ENCODE assay signal across 9 mouse cellular contexts in genomic region chr17:56111864-56112263, GRCm38 (mm10). TPM values are rescaled to one million over a fixed set of nuclear protein-coding genes. Genes with fewer than 3 reads are reported as not detected.
A peak's percentile ranks its signal among the peaks of the same experiment; 100 is the strongest.
DNase-seq lines count a peak whose midpoint lies in the region; ATAC-seq and TF ChIP-seq lines count a peak whose summit lies in the region.
"Had no signal": no experiment of that assay in that cellular context is flagged by ENCODE, and none has a peak within 500 bp of the region (broad histone marks: within the 10 kb centered on the region; RNA-seq: fewer than 3 reads in every experiment).

No protein-coding gene starts in this region.

- no peak overlapping the region for H3K9ac ChIP-seq in limb, embryonic 14.5 days (ENCODE audit: low read depth, low read length, severe bottlenecking)

- TF ChIP-seq CTCF in layer of hippocampus, adult 2 months (conservative IDR thresholded peaks at IDR 0.05) = peak; percentile 95

- H3K4me2 ChIP-seq in limb, embryonic 14.5 days (replicated peaks; ENCODE audit: low read depth, low read length, severe bottlenecking) = no peak overlapping the region

- H3K36me3 ChIP-seq in limb, embryonic 14.5 days (ENCODE audit: control insufficient read depth, insufficient read depth, low read length) = peaks cover 3% of the 10 kb centered on the region; the same call in 1 of the 2 replicates

- H3K27ac ChIP-seq in layer of hippocampus, adult 2 months = no peak overlapping the region
- H3K27ac ChIP-seq in limb, embryonic 14.5 days (replicated peaks; ENCODE audit: low read depth, low read length) = no peak overlapping the region

- peak in 1 of 2 experiments; percentile 70 for DNase-seq in layer of hippocampus, adult 2 months (ENCODE audit: low spot score in 2 of 2)
- no peak for DNase-seq in layer of hippocampus, postnatal 36 days
- DNase-seq in adrenal gland, postnatal 10 days = peak; percentile 78
- DNase-seq in embryo, embryonic 9.5 days (ENCODE audit: extremely low spot score) = peak; percentile 64
- peak; percentile 67 for DNase-seq in hindlimb bud, embryonic 11.5 days (ENCODE audit: extremely low spot score, low read depth, low spot score)
- peak; percentile 82 for DNase-seq in limb, embryonic 14.5 days (ENCODE audit: low spot score)
- DNase-seq in naive thymus-derived CD4-positive, alpha-beta T cell, adult 2 months (ENCODE audit: low read depth) = peak; percentile 80
- peak; percentile 78 for DNase-seq in thymus, postnatal 4 days

- no peak overlapping the region for H3K4me3 ChIP-seq in layer of hippocampus, adult 2 months
- no peak overlapping the region for H3K4me3 ChIP-seq in limb, embryonic 14.5 days (replicated peaks; ENCODE audit: low read length)
- H3K4me3 ChIP-seq: erythroblast, embryonic 14.5 days had no signal

- H3K27me3 ChIP-seq in limb, embryonic 14.5 days (ENCODE audit: control insufficient read depth, insufficient read depth, low read length) = 0 out of 2 replicates have a peak, but pooled peaks cover under 1% of the 10 kb centered on the region

- no peaks in the 10 kb centered on the region for H3K4me1 ChIP-seq in limb, embryonic 14.5 days (ENCODE audit: control insufficient read depth, insufficient read depth, low read length)

- H3K9me3 ChIP-seq in limb, embryonic 14.5 days (ENCODE audit: control insufficient read depth, low read length) = no peaks in the 10 kb centered on the region

- TF ChIP-seq POLR2A in limb, embryonic 14.5 days (IDR thresholded peaks at IDR 0.05; ENCODE audit: borderline replicate concordance, extremely low read depth, insufficient read depth, insufficient read length) = no peak

- no peak for ATAC-seq in limb, embryonic 14.5 days (ENCODE audit: low FRiP score, low read depth)

- WGBS in limb, embryonic 14.5 days = 45% methylated on average over 5 of the region's 5 CpGs

RNA-seq across cellular contexts. Expression of gene Plin4, which starts 2.3 kb away (rescaled TPM):
- total RNA-seq in layer of hippocampus, adult 2 months (2021) = 10 to 100 TPM in 1 of 2 experiments, 1 to 10 TPM in 1; 7.5 to 10.1 TPM
- total RNA-seq in layer of hippocampus, postnatal 36 days (2021) = 1 to 10 TPM; 1.4 to 6.8 TPM
- total RNA-seq in adrenal gland, postnatal 10 days (2021) = 10 to 100 TPM; 75.7 to 89.2 TPM
- polyA plus RNA-seq in limb, embryonic 14.5 days (2012; rRNA removed) = 0.04 and 0.09 TPM in 2 replicates
- 0.07 and 0.11 TPM in 2 replicates for polyA plus RNA-seq in limb, embryonic 14.5 days (2014; fragmentation: Nextera tagmentation; extraction: Ambion mirVana)
- polyA plus RNA-seq: erythroblast, embryonic 14.5 days had no signal

RNA-seq across cellular contexts. Expression of gene Plin5, which starts 5.5 kb away (rescaled TPM):
- total RNA-seq in layer of hippocampus, adult 2 months (2021) = under 1 TPM; 0.54 to 0.76 TPM
- total RNA-seq in layer of hippocampus, postnatal 36 days (2021) = under 1 TPM; 0.40 to 0.63 TPM
- 100 to 1,000 TPM; 102 to 111 TPM for total RNA-seq in adrenal gland, postnatal 10 days (2021)
- polyA plus RNA-seq in limb, embryonic 14.5 days (2012; rRNA removed) = not detected in 2 replicates
- 0.10 and 0.17 TPM in 2 replicates for polyA plus RNA-seq in limb, embryonic 14.5 days (2014; fragmentation: Nextera tagmentation; extraction: Ambion mirVana)
- polyA plus RNA-seq: erythroblast, embryonic 14.5 days had no signal

RNA-seq across cellular contexts. Expression of gene Lrg1, which starts 9.9 kb away (rescaled TPM):
- 1 to 10 TPM in 1 of 2 experiments, under 1 TPM in 1; 0.77 to 1.6 TPM for total RNA-seq in layer of hippocampus, adult 2 months (2021)
- 1 to 10 TPM in 1 of 2 experiments, under 1 TPM in 1; 0.40 to 1.7 TPM for total RNA-seq in layer of hippocampus, postnatal 36 days (2021)
- total RNA-seq in adrenal gland, postnatal 10 days (2021) = 10 to 100 TPM; 41.0 to 55.6 TPM
- 0.27 and 0.29 TPM in 2 replicates for polyA plus RNA-seq in limb, embryonic 14.5 days (2012; rRNA removed)
- polyA plus RNA-seq in limb, embryonic 14.5 days (2014; fragmentation: Nextera tagmentation; extraction: Ambion mirVana) = 0.43 and 0.51 TPM in 2 replicates

RNA-seq across cellular contexts. Expression of gene Sema6b, which starts 28.3 kb away (rescaled TPM):
- 100 to 1,000 TPM; 125 to 133 TPM for total RNA-seq in layer of hippocampus, adult 2 months (2021)
- 100 to 1,000 TPM; 129 to 138 TPM for total RNA-seq in layer of hippocampus, postnatal 36 days (2021)
- 10 to 100 TPM; 13.3 to 14.9 TPM for total RNA-seq in adrenal gland, postnatal 10 days (2021)
- 10.5 and 13.4 TPM in 2 replicates for polyA plus RNA-seq in limb, embryonic 14.5 days (2012; rRNA removed)
- polyA plus RNA-seq in limb, embryonic 14.5 days (2014; fragmentation: Nextera tagmentation; extraction: Ambion mirVana) = 3.1 and 3.8 TPM in 2 replicates

RNA-seq across cellular contexts. Expression of gene Hdgfl2, which starts 32.4 kb away (rescaled TPM):
- 100 to 1,000 TPM; 122 to 135 TPM for total RNA-seq in layer of hippocampus, adult 2 months (2021)
- total RNA-seq in layer of hippocampus, postnatal 36 days (2021) = 100 to 1,000 TPM; 115 to 121 TPM
- total RNA-seq in adrenal gland, postnatal 10 days (2021) = 10 to 100 TPM; 45.3 to 54.0 TPM
- 82.3 and 118 TPM in 2 replicates for polyA plus RNA-seq in limb, embryonic 14.5 days (2012; rRNA removed)
- 84.9 and 104 TPM in 2 replicates for polyA plus RNA-seq in limb, embryonic 14.5 days (2014; fragmentation: Nextera tagmentation; extraction: Ambion mirVana)

Comparison
In these comparisons a context has a peak if more than half of its experiments do, and no peak if none do; other contexts are left out.
1. DNase-seq: peak in adrenal gland, postnatal 10 days (single experiment), embryo, embryonic 9.5 days (single experiment), hindlimb bud, embryonic 11.5 days (single experiment), limb, embryonic 14.5 days (single experiment), naive thymus-derived CD4-positive, alpha-beta T cell, adult 2 months (single experiment) and thymus, postnatal 4 days (single experiment); none in layer of hippocampus, postnatal 36 days (0 of 2).
2. RNA of gene Plin4, which starts 2.3 kb away (total RNA-seq): 75.7 to 89.2 TPM in adrenal gland, postnatal 10 days; 7.5 to 10.1 TPM in layer of hippocampus, adult 2 months and 1.4 to 6.8 TPM in layer of hippocampus, postnatal 36 days; every median in the first group is over 4 times any median in the second.
3. RNA of gene Plin5, which starts 5.5 kb away (total RNA-seq): 102 to 111 TPM in adrenal gland, postnatal 10 days; 0.54 to 0.76 TPM in layer of hippocampus, adult 2 months and 0.40 to 0.63 TPM in layer of hippocampus, postnatal 36 days; every median in the first group is over 10 times any median in the second.
4. RNA of gene Lrg1, which starts 9.9 kb away (total RNA-seq): 41.0 to 55.6 TPM in adrenal gland, postnatal 10 days; 0.40 to 1.7 TPM in layer of hippocampus, postnatal 36 days and 0.77 to 1.6 TPM in layer of hippocampus, adult 2 months; every median in the first group is over 10 times any median in the second.